Mouse (Mus musculus): Measurements from ENCODE around the gene Zfp799. TPM values are rescaled to one million over a fixed set of nuclear protein-coding genes. Genes with fewer than 3 reads are reported as not detected.

Zfp799 gene
- polyA plus RNA-seq, 1 experiment from 2014 or later, result 14.0 TPM

DNA sequence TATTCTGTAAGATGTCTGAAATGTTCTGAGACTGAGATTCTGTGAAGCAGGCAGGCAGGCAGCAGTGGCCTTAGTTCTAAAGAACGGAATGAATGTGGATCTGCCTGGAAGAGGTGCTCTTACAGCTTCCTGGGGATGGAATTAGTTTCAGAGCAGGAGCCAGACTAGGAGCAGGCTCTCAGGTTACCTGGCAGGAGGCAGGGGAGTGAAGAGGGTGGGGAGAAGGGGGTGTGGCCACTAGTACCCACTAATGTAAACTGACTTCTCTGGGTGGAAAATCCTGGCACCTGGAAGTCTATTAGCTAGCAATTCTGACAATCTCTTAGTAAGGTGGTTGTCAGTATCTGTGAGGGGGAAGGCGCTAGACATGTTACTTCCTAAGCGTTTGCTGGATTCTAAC lies 44.4 kb downstream of the Zfp799 start:
- WGBS, result 80% methylated on average over 3 of the region's 3 CpGs
- Histone ChIP-seq H3K27me3 (no peaks in the 10 kb centered on the region), H3K9me3 (no peaks in the 10 kb centered on the region), H3K4me3 (no peak overlapping the region), H3K9ac (no peak overlapping the region), H3K36me3 (peaks cover 31% of the 10 kb centered on the region; the same call in 1 of the 2 replicates), H3K27ac (no peak overlapping the region), H3K4me2 (no peak overlapping the region), H3K4me1 (peaks cover 20% of the 10 kb centered on the region)
- no peak for ATAC-seq (ENCODE audit: insufficient number of reproducible peaks, low FRiP score, low TSS enrichment, low read depth)

DNA sequence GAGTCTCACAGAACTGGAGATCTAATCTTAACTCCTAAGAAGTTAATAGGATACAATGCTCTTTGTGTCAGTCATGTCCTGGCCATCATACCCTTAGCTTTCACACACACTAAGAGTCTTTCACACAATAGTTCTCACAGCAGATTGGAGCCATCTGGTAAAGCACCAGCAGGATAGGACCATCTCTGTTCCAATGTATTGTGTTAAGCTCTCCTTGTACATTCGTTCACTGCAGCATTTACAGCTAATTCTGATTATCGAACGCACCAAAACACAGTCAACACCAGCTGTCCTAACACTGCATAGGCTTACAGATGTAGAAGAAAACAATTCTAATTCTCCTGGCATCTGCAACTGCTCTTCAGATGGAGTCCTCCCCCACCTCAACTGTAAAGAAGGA lies 52.5 kb downstream of the Zfp799 start:
- H3K4me1 ChIP-seq, result no peaks in the 10 kb centered on the region
- no peak for ATAC-seq (ENCODE audit: insufficient number of reproducible peaks, low FRiP score, low TSS enrichment, low read depth)
- H3K4me3 ChIP-seq, result no peak overlapping the region
- H3K27me3 ChIP-seq, result no peaks in the 10 kb centered on the region
- no peak overlapping the region for H3K9ac ChIP-seq
- no peak overlapping the region for H3K4me2 ChIP-seq
- no peak overlapping the region for H3K27ac ChIP-seq
- no peaks in the 10 kb centered on the region for H3K9me3 ChIP-seq
- WGBS, result 93% methylated on average over 3 of the region's 3 CpGs
- peaks cover 60% of the 10 kb centered on the region for H3K36me3 ChIP-seq

DNA sequence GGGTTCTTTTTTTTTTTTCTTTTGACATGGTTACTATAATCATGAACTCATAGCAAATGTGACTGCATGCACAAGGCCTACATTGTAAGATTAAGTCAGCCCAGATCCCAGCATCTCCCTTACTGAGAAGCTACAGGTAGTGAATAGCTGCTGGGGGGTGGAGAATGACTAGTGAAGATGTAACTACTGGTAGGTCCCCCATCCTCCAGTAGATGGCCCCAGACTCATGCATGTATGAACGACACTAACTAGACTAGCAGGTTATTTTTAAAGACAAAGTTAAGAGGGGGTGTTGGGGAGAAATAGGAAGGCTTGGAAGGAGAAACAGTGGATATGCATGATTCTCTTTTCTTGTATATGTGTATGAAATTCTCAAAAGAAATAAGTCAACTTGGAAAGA lies 58.8 kb downstream of the Zfp799 start:
- Histone ChIP-seq H3K36me3 (peaks cover 84% of the 10 kb centered on the region), H3K27me3 (no peaks in the 10 kb centered on the region), H3K9ac (no peak overlapping the region), H3K27ac (no peak overlapping the region), H3K4me2 (no peak overlapping the region), H3K4me3 (no peak overlapping the region), H3K9me3 (no peaks in the 10 kb centered on the region), H3K4me1 (no peaks in the 10 kb centered on the region)
- WGBS, result 77% methylated on average over 1 of the region's 1 CpGs
- ATAC-seq (ENCODE audit: insufficient number of reproducible peaks, low FRiP score, low TSS enrichment, low read depth), result no peak

DNA sequence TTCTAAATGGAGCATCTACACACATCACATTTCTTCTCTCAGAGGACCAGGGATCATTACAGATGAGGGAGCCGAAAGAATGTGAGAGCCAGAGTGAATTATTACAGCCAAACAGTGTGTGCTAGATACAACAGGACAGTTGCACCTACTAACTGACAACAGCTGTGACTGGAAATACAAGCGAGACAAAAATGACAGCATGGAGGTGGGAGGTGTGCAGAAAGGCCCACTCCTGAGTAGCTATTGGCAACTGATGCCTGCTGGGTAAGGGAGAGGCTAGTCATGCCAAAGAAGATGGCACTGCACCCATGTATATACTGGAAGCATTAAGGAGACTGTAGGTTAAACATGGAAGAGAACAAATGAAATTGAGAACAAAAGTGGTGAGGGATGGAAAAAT lies 63.6 kb downstream of the Zfp799 start:
- Histone ChIP-seq H3K27me3 (no peaks in the 10 kb centered on the region), H3K4me2 (no peak overlapping the region), H3K9me3 (no peaks in the 10 kb centered on the region), H3K4me1 (no peaks in the 10 kb centered on the region), H3K27ac (no peak overlapping the region), H3K9ac (no peak overlapping the region), H3K4me3 (no peak overlapping the region), H3K36me3 (peaks cover 67% of the 10 kb centered on the region)
- 98% methylated on average over 2 of the region's 2 CpGs for WGBS
- no peak for ATAC-seq (ENCODE audit: insufficient number of reproducible peaks, low FRiP score, low TSS enrichment, low read depth)

Other genes starting within 250 kb of the Zfp799 start
- not detected in 2 replicates for gene Cyp4f37, start 209.0 kb downstream of the Zfp799 start, polyA plus RNA-seq (2015; fragmentation: Nextera tagmentation; extraction: Ambion mirVana)
- gene Cyp4f40, start 171.4 kb downstream of the Zfp799 start, polyA plus RNA-seq (2015; fragmentation: Nextera tagmentation; extraction: Ambion mirVana), result not detected in 2 replicates
- gene Cyp4f15, start 144.6 kb downstream of the Zfp799 start, polyA plus RNA-seq (2015; fragmentation: Nextera tagmentation; extraction: Ambion mirVana), result 0.12 TPM in 1 of 2 replicates, not detected in the other
- 28.6 and 32.8 TPM in 2 replicates for gene Zfp871, start 42.0 kb downstream of the Zfp799 start, polyA plus RNA-seq (2015; fragmentation: Nextera tagmentation; extraction: Ambion mirVana)
- 2.4 and 3.2 TPM in 2 replicates for gene Zfp811, start 20.3 kb downstream of the Zfp799 start, polyA plus RNA-seq (2015; fragmentation: Nextera tagmentation; extraction: Ambion mirVana)
- gene Zfp870, start 61.4 kb upstream of the Zfp799 start, polyA plus RNA-seq (2015; fragmentation: Nextera tagmentation; extraction: Ambion mirVana), result 7.5 and 8.5 TPM in 2 replicates
- gene Cyp4f14, start 87.1 kb upstream of the Zfp799 start, polyA plus RNA-seq (2015; fragmentation: Nextera tagmentation; extraction: Ambion mirVana), result not detected in 2 replicates
- 14.2 and 14.8 TPM in 2 replicates for gene Cyp4f13, start 117.1 kb upstream of the Zfp799 start, polyA plus RNA-seq (2015; fragmentation: Nextera tagmentation; extraction: Ambion mirVana)
- gene Zfp472, start 135.6 kb upstream of the Zfp799 start, polyA plus RNA-seq (2015; fragmentation: Nextera tagmentation; extraction: Ambion mirVana), result 10.5 and 11.6 TPM in 2 replicates
- gene Zfp952, start 162.9 kb upstream of the Zfp799 start, polyA plus RNA-seq (2015; fragmentation: Nextera tagmentation; extraction: Ambion mirVana), result 12.2 and 12.4 TPM in 2 replicates
- gene Zfp763, start 203.1 kb upstream of the Zfp799 start, polyA plus RNA-seq (2015; fragmentation: Nextera tagmentation; extraction: Ambion mirVana), result 13.1 and 13.8 TPM in 2 replicates
- not detected in 2 replicates for gene 4921501E09Rik, start 237.8 kb upstream of the Zfp799 start, polyA plus RNA-seq (2015; fragmentation: Nextera tagmentation; extraction: Ambion mirVana)